11 mouse cellular contexts compared by ENCODE assay signal in the genomic region with DNA sequence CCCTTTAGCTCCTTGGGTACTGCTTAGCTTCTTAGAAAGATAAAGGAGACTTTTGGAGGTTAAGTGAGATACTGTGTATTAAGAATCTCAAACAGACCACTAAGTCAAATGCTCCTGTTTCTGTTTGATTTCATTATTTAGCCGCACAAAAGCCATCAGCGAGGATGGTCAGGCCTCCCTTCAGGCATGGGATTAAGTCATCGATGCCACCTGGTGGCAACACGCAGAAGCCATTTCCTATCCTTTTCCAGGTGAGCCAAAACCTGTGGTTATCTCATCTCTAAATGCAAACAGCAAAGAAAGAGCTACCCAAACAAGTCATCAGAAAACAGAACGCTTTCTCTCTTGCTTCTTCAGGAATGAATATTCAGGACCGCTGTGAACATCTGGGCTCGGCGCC.
A peak's percentile ranks its signal among the peaks of the same experiment; 100 is the strongest.
DNase-seq lines count a peak whose midpoint lies in the region; ATAC-seq lines count a peak whose summit lies in the region.
"Had no signal": no experiment of that assay in that cellular context is flagged by ENCODE, and none has a peak within 500 bp of the region (broad histone marks: within the 10 kb centered on the region; RNA-seq: fewer than 3 reads in every experiment).

No protein-coding gene starts in this region.

- peak; percentile 10 for DNase-seq in embryo, embryonic 10 days (ENCODE audit: low spot score)
- no peak for DNase-seq in embryo, embryonic 9.5 days (ENCODE audit: extremely low spot score)
- DNase-seq in kidney, postnatal 10 days, result peak; percentile 18
- DNase-seq in brain, adult 2 months (ENCODE audit: low read depth, low spot score), result peak; percentile 47
- peak; percentile 2 for DNase-seq in retina, adult 2 months (ENCODE audit: low read depth, low spot score)
- DNase-seq in thymus, postnatal 0 days (ENCODE audit: low spot score), result no peak
- DNase-seq: gastrocnemius, postnatal 25 days had no signal

- H3K4me1 ChIP-seq in kidney, embryonic 15.5 days, result no peaks in the 10 kb centered on the region
- no peaks in the 10 kb centered on the region for H3K4me1 ChIP-seq in heart, embryonic 11.5 days (ENCODE audit: control insufficient read depth, insufficient read depth, low read length)
- H3K4me1 ChIP-seq: limb, embryonic 15.5 days; stomach, embryonic 15.5 days had no signal

- no peak overlapping the region for H3K4me3 ChIP-seq in kidney, embryonic 15.5 days (replicated peaks)
- H3K4me3 ChIP-seq in heart, embryonic 11.5 days (ENCODE audit: low read depth, low read length), result no peak overlapping the region
- H3K4me3 ChIP-seq: limb, embryonic 15.5 days; stomach, embryonic 15.5 days had no signal

- H3K27me3 ChIP-seq in kidney, embryonic 15.5 days, result no peaks in the 10 kb centered on the region
- H3K27me3 ChIP-seq in heart, embryonic 11.5 days (ENCODE audit: control insufficient read depth, insufficient read depth, low read length), result no peaks in the 10 kb centered on the region
- H3K27me3 ChIP-seq: limb, embryonic 15.5 days; stomach, embryonic 15.5 days had no signal

- no peak overlapping the region for H3K4me2 ChIP-seq in kidney, embryonic 15.5 days
- no peak overlapping the region for H3K4me2 ChIP-seq in heart, embryonic 11.5 days
- H3K4me2 ChIP-seq: limb, embryonic 15.5 days; stomach, embryonic 15.5 days had no signal

- no peak overlapping the region for H3K9ac ChIP-seq in kidney, embryonic 15.5 days
- no peak overlapping the region for H3K9ac ChIP-seq in heart, embryonic 11.5 days (ENCODE audit: low read depth, low read length)
- H3K9ac ChIP-seq: limb, embryonic 15.5 days; stomach, embryonic 15.5 days had no signal

- no peak overlapping the region for H3K27ac ChIP-seq in kidney, embryonic 15.5 days
- H3K27ac ChIP-seq in heart, embryonic 11.5 days (ENCODE audit: low read depth, low read length), result no peak overlapping the region
- H3K27ac ChIP-seq: limb, embryonic 15.5 days; stomach, embryonic 15.5 days had no signal

- no peak for ATAC-seq in kidney, embryonic 15.5 days (replicated peaks; ENCODE audit: low FRiP score)
- ATAC-seq in heart, embryonic 11.5 days (replicated peaks; ENCODE audit: insufficient number of reproducible peaks, low FRiP score, low TSS enrichment), result no peak

- 45% methylated on average over 8 of the region's 8 CpGs for WGBS in kidney, embryonic 15.5 days
- WGBS in heart, embryonic 11.5 days (ENCODE audit: insufficient replicate concordance), result 43% methylated on average over 8 of the region's 8 CpGs

- H3K9me3 ChIP-seq in kidney, embryonic 15.5 days (replicated peaks), result no peaks in the 10 kb centered on the region
- H3K9me3 ChIP-seq in heart, embryonic 11.5 days (replicated peaks; ENCODE audit: control insufficient read depth, low read length), result no peaks in the 10 kb centered on the region
- H3K9me3 ChIP-seq: limb, embryonic 15.5 days; stomach, embryonic 15.5 days had no signal

- no peaks in the 10 kb centered on the region for H3K36me3 ChIP-seq in kidney, embryonic 15.5 days
- H3K36me3 ChIP-seq in heart, embryonic 11.5 days (ENCODE audit: control insufficient read depth, insufficient read depth, low read length), result no peaks in the 10 kb centered on the region
- H3K36me3 ChIP-seq: limb, embryonic 15.5 days; stomach, embryonic 15.5 days had no signal

Comparison
In these comparisons a context has a peak if more than half of its experiments do, and no peak if none do; other contexts are left out.
1. DNase-seq: peak in embryo, embryonic 10 days (single experiment), kidney, postnatal 10 days (single experiment), brain, adult 2 months (single experiment) and retina, adult 2 months (single experiment); none in embryo, embryonic 9.5 days (single experiment) and thymus, postnatal 0 days (single experiment).